Comparison of ENCODE assay signal across 16 mouse cellular contexts in the genomic region with DNA sequence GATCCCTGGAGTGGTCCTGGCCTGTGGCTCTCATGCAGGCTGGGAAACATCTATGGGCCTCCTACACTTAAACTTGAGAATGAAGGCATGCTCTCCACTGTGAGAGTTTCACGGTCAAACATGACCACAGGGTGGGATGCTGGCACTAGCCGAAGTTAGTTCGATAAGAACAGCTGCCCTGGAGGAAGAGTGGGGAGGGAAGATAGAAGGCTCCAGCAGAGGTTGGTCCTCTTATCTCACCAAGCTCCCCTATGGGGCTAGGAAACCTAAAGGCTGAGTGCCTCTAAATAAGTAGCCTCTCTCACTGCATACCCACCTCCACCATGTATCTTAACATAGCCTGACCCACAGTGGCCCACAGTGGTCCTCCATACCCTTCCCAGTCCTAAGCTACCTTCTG. TPM values are rescaled to one million over a fixed set of nuclear protein-coding genes. Genes with fewer than 3 reads are reported as not detected.
DNase-seq lines count a peak whose midpoint lies in the region; ATAC-seq and TF ChIP-seq lines count a peak whose summit lies in the region.
"Had no signal": no experiment of that assay in that cellular context is flagged by ENCODE, and none has a peak within 500 bp of the region (broad histone marks: within the 10 kb centered on the region; RNA-seq: fewer than 3 reads in every experiment).

No protein-coding gene starts in this region.

- no peak overlapping the region; a peak in 1 of 4 replicates for H3K27ac ChIP-seq in heart, embryonic 14.5 days (replicated peaks in 1 of 2; ENCODE audit: control insufficient read depth in 1 of 2, insufficient read depth in 1 of 2, low read depth in 2 of 2, low read length in 2 of 2)
- no peak overlapping the region for H3K27ac ChIP-seq in heart, adult 2 months
- peak overlapping the region; percentile 91 for H3K27ac ChIP-seq in liver, embryonic 14.5 days
- H3K27ac ChIP-seq in stomach, embryonic 15.5 days: no peak overlapping the region
- H3K27ac ChIP-seq: neural tube, embryonic 13.5 days had no signal

- H3K9me3 ChIP-seq in heart, embryonic 14.5 days (ENCODE audit: control insufficient read depth, low read length): no peaks in the 10 kb centered on the region
- H3K9me3 ChIP-seq in liver, embryonic 14.5 days (ENCODE audit: control insufficient read depth, low read length): no peaks in the 10 kb centered on the region
- H3K9me3 ChIP-seq in stomach, embryonic 15.5 days: no peaks in the 10 kb centered on the region
- H3K9me3 ChIP-seq: neural tube, embryonic 13.5 days had no signal

- H3K9ac ChIP-seq in heart, embryonic 14.5 days (ENCODE audit: low read length): no peak overlapping the region; the same call in 1 of the 2 replicates
- no peak overlapping the region for H3K9ac ChIP-seq in heart, adult 2 months (ENCODE audit: low read depth, low read length)
- H3K9ac ChIP-seq in liver, embryonic 14.5 days (replicated peaks): peak overlapping the region; percentile 97
- H3K9ac ChIP-seq in stomach, embryonic 15.5 days: no peak overlapping the region
- H3K9ac ChIP-seq: neural tube, embryonic 13.5 days had no signal

- 61% methylated on average over 3 of the region's 3 CpGs for WGBS in heart, embryonic 14.5 days
- 77% methylated on average over 3 of the region's 3 CpGs for WGBS in heart, adult 2 months
- WGBS in liver, embryonic 14.5 days (ENCODE audit: insufficient replicate concordance): 18% methylated on average over 3 of the region's 3 CpGs
- 84% methylated on average over 3 of the region's 3 CpGs for WGBS in stomach, embryonic 15.5 days

- no peak for TF ChIP-seq CTCF in heart, adult 2 months (IDR thresholded peaks at IDR 0.05)
- TF ChIP-seq CTCF in liver, embryonic 14.5 days (IDR thresholded peaks at IDR 0.05; ENCODE audit: low read depth): no peak

- no peaks in the 10 kb centered on the region for H3K36me3 ChIP-seq in heart, embryonic 14.5 days (ENCODE audit: control insufficient read depth, insufficient read depth, low read length)
- no peaks in the 10 kb centered on the region for H3K36me3 ChIP-seq in heart, adult 2 months (ENCODE audit: control insufficient read depth, insufficient read depth, low read length)
- no peaks in the 10 kb centered on the region; the same call in 1 of the 2 replicates for H3K36me3 ChIP-seq in liver, embryonic 14.5 days (replicated peaks; ENCODE audit: control insufficient read depth, insufficient read depth, low read depth)
- H3K36me3 ChIP-seq in stomach, embryonic 15.5 days: no peaks in the 10 kb centered on the region
- H3K36me3 ChIP-seq: neural tube, embryonic 13.5 days had no signal

- H3K4me2 ChIP-seq in heart, embryonic 14.5 days (ENCODE audit: low read length): peak overlapping the region; percentile 68; the same call in 1 of the 2 replicates
- peak overlapping the region; percentile 84 for H3K4me2 ChIP-seq in liver, embryonic 14.5 days (ENCODE audit: low read depth)
- no peak overlapping the region for H3K4me2 ChIP-seq in stomach, embryonic 15.5 days
- H3K4me2 ChIP-seq: neural tube, embryonic 13.5 days had no signal

- TF ChIP-seq EP300 in heart, adult 2 months (IDR thresholded peaks at IDR 0.05; ENCODE audit: insufficient read depth, low read depth, low read length): no peak
- peak; percentile 94 for TF ChIP-seq EP300 in liver, embryonic 14.5 days (IDR thresholded peaks at IDR 0.05; ENCODE audit: low read depth)

- peaks cover 7 to 9% of the 10 kb centered on the region in 2 experiments for H3K4me1 ChIP-seq in heart, embryonic 14.5 days (ENCODE audit: control insufficient read depth in 2 of 2, insufficient read depth in 2 of 2, low read length in 2 of 2)
- H3K4me1 ChIP-seq in heart, adult 2 months (ENCODE audit: control insufficient read depth, insufficient read depth, low read length): no peaks in the 10 kb centered on the region
- H3K4me1 ChIP-seq in liver, embryonic 14.5 days (replicated peaks; ENCODE audit: control insufficient read depth in 2 of 2, insufficient read depth in 2 of 2, low read length in 1 of 2): peaks cover 48 to 66% of the 10 kb centered on the region in 2 experiments
- H3K4me1 ChIP-seq in stomach, embryonic 15.5 days: peaks cover 14% of the 10 kb centered on the region; the same call in 1 of the 2 replicates

- H3K27me3 ChIP-seq in heart, embryonic 14.5 days (ENCODE audit: control insufficient read depth, insufficient read depth, low read length): peaks cover 12% of the 10 kb centered on the region
- peaks cover 2% of the 10 kb centered on the region for H3K27me3 ChIP-seq in heart, adult 2 months (ENCODE audit: control insufficient read depth, insufficient read depth, low read length)
- H3K27me3 ChIP-seq in liver, embryonic 14.5 days (ENCODE audit: control insufficient read depth, insufficient read depth, low read length): no peaks in the 10 kb centered on the region
- H3K27me3 ChIP-seq in stomach, embryonic 15.5 days (replicated peaks): peaks cover 19% of the 10 kb centered on the region; the same call in 1 of the 2 replicates
- H3K27me3 ChIP-seq: Patski had no signal

- ATAC-seq in heart, embryonic 14.5 days (ENCODE audit: insufficient number of reproducible peaks, insufficient read depth, low FRiP score, low read depth): no peak
- peak; percentile 79 for ATAC-seq in liver, embryonic 14.5 days (ENCODE audit: insufficient read depth)
- ATAC-seq in stomach, embryonic 15.5 days (ENCODE audit: insufficient read depth, low FRiP score, low read depth): peak; percentile 51; the same call in 1 of the 2 replicates
- ATAC-seq: Patski had no signal

- DNase-seq in heart, adult 2 months: no peak
- DNase-seq in c-Kit-positive CD71-positive TER-119-negative erythroid progenitor cells, embryonic 14.5 days (ENCODE audit: low read depth): peak; percentile 62
- peak; percentile 75 to 85 (median 82) for DNase-seq in liver, embryonic 14.5 days (ENCODE audit: low read depth in 3 of 3, low spot score in 3 of 3)
- DNase-seq in layer of hippocampus, postnatal 14 days (ENCODE audit: low spot score in 2 of 2): no peak
- DNase-seq in left cerebral cortex, adult 18-20 months (ENCODE audit: low spot score in 2 of 2): no peak
- no peak for DNase-seq in adrenal gland, adult (ENCODE audit: inconsistent age in 2 of 2, low spot score in 1 of 2)
- DNase-seq: cerebellum, adult 11 months; heart, postnatal 14 days; kidney, adult 2 months; midbrain, embryonic 14.5 days; right cerebral cortex, postnatal 14 days; thymus, adult 18-20 months had no signal

- no peak for TF ChIP-seq POLR2A in heart, adult 2 months (IDR thresholded peaks at IDR 0.05; ENCODE audit: insufficient read depth, low read depth, low read length)

- H3K4me3 ChIP-seq in heart, embryonic 14.5 days (ENCODE audit: control insufficient read depth in 1 of 2, insufficient read depth in 1 of 2, low read depth in 1 of 2, low read length in 2 of 2): 0 out of 4 replicates have a peak overlapping the region, but pooled peaks of 1 of the 2 experiments have one; percentile 3
- H3K4me3 ChIP-seq in heart, adult 2 months: no peak overlapping the region
- H3K4me3 ChIP-seq in liver, embryonic 14.5 days (ENCODE audit: insufficient read depth in 1 of 2, low read depth in 2 of 2, low read length in 2 of 2): peak overlapping the region; percentile 79 to 88
- no peak overlapping the region for H3K4me3 ChIP-seq in stomach, embryonic 15.5 days (replicated peaks)
- H3K4me3 ChIP-seq: neural tube, embryonic 13.5 days had no signal

- no peaks in the 10 kb centered on the region for H3K79me2 ChIP-seq in heart, adult 2 months (replicated peaks; ENCODE audit: control insufficient read depth, insufficient read depth, low read length)

- intact Hi-C loops in heart, adult 2 months (cut with DNase I): loop anchor here (10.0 kb wide), 1 partner anchor 48 kb away; a partner anchor contains a TSS

RNA-seq across cellular contexts. Expression of a gene that starts 2.4 kb away (rescaled TPM):
- polyA plus RNA-seq in heart, embryonic 14.5 days (2014; fragmentation: Nextera tagmentation; extraction: Ambion mirVana): 19.6 and 21.3 TPM in 2 replicates
- total RNA-seq in heart, adult 2 months (2021): 1 to 10 TPM; 3.9 to 5.1 TPM
- 3.8 and 5.6 TPM in 2 replicates for polyA plus RNA-seq in heart, adult 2 months (2012; rRNA removed)
- 5.7 TPM in 2 replicates for polyA plus RNA-seq in liver, embryonic 14.5 days (2012; rRNA removed)
- polyA plus RNA-seq in liver, embryonic 14.5 days (2014; fragmentation: Nextera tagmentation; extraction: Ambion mirVana): 9.5 and 10.1 TPM in 2 replicates
- 24.6 and 25.4 TPM in 2 replicates for polyA plus RNA-seq in stomach, embryonic 15.5 days (2015; fragmentation: Nextera tagmentation; extraction: Ambion mirVana)
- 1 to 10 TPM; 6.2 to 8.4 TPM for total RNA-seq in layer of hippocampus, postnatal 14 days (2021)
- 1 to 10 TPM; 5.1 to 5.2 TPM for total RNA-seq in left cerebral cortex, adult 18-20 months (2021)

RNA-seq across cellular contexts. Expression of a gene that starts 43.8 kb away (rescaled TPM):
- polyA plus RNA-seq in heart, embryonic 14.5 days (2014; fragmentation: Nextera tagmentation; extraction: Ambion mirVana): 355 and 361 TPM in 2 replicates
- 100 to 1,000 TPM; 406 to 437 TPM for total RNA-seq in heart, adult 2 months (2021)
- 462 and 645 TPM in 2 replicates for polyA plus RNA-seq in heart, adult 2 months (2012; rRNA removed)
- 112 and 137 TPM in 2 replicates for polyA plus RNA-seq in liver, embryonic 14.5 days (2012; rRNA removed)
- polyA plus RNA-seq in liver, embryonic 14.5 days (2014; fragmentation: Nextera tagmentation; extraction: Ambion mirVana): 178 and 198 TPM in 2 replicates
- 295 and 327 TPM in 2 replicates for polyA plus RNA-seq in stomach, embryonic 15.5 days (2015; fragmentation: Nextera tagmentation; extraction: Ambion mirVana)
- 100 to 1,000 TPM; 318 to 321 TPM for total RNA-seq in layer of hippocampus, postnatal 14 days (2021)
- total RNA-seq in left cerebral cortex, adult 18-20 months (2021): 100 to 1,000 TPM; 269 to 280 TPM

RNA-seq across cellular contexts. Expression of a gene that starts 51.2 kb away (rescaled TPM):
- 225 and 239 TPM in 2 replicates for polyA plus RNA-seq in heart, embryonic 14.5 days (2014; fragmentation: Nextera tagmentation; extraction: Ambion mirVana)
- 100 to 1,000 TPM; 587 to 599 TPM for total RNA-seq in heart, adult 2 months (2021)
- polyA plus RNA-seq in heart, adult 2 months (2012; rRNA removed): 371 and 464 TPM in 2 replicates
- not detected in 2 replicates for polyA plus RNA-seq in liver, embryonic 14.5 days (2012; rRNA removed)
- not detected in 2 replicates for polyA plus RNA-seq in liver, embryonic 14.5 days (2014; fragmentation: Nextera tagmentation; extraction: Ambion mirVana)
- 0.62 and 0.88 TPM in 2 replicates for polyA plus RNA-seq in stomach, embryonic 15.5 days (2015; fragmentation: Nextera tagmentation; extraction: Ambion mirVana)
- 1 to 10 TPM; 1.5 to 1.6 TPM for total RNA-seq in layer of hippocampus, postnatal 14 days (2021)
- 1 to 10 TPM; 1.0 to 1.6 TPM for total RNA-seq in left cerebral cortex, adult 18-20 months (2021)
- polyA plus RNA-seq: midbrain, embryonic 14.5 days had no signal

Comparison
In these comparisons a context has a peak if more than half of its experiments do, and no peak if none do; other contexts are left out.
1. H3K4me3 ChIP-seq: peak in liver, embryonic 14.5 days (2 of 2); none in heart, adult 2 months (single experiment) and stomach, embryonic 15.5 days (single experiment).
2. DNase-seq: peak in c-Kit-positive CD71-positive TER-119-negative erythroid progenitor cells, embryonic 14.5 days (single experiment) and liver, embryonic 14.5 days (3 of 3); none in heart, adult 2 months (0 of 2), layer of hippocampus, postnatal 14 days (0 of 2), left cerebral cortex, adult 18-20 months (0 of 2) and adrenal gland, adult (0 of 2).
3. RNA of a gene that starts 51.2 kb away (polyA plus RNA-seq): 371 to 464 TPM in heart, adult 2 months and 225 to 239 TPM in heart, embryonic 14.5 days; 0.62 to 0.88 TPM in stomach, embryonic 15.5 days and not detected in liver, embryonic 14.5 days; every median in the first group is over 100 times any median in the second.